Mouse (Mus musculus) cerebellum, adult 18-20 months (tissue): ENCODE measurements around the gene Gfi1.
A peak's percentile ranks its signal among the peaks of the same experiment; 100 is the strongest.

ENCODE experiments used
- DNase-seq, 2 experiments: peaks; one replicate each; pipeline ENCODE4 v3.0.0; 2021

Gfi1 gene

GRCm38 (mm10) chr5:107722661-107723532 is 2.9 kb downstream of the Gfi1 start:
- peak in 1 of 2 experiments; percentile 20 for DNase-seq

GRCm38 (mm10) chr5:107721638-107722011 is 4.2 kb downstream of the Gfi1 start:
- peak in 1 of 2 experiments; percentile 9 for DNase-seq

GRCm38 (mm10) chr5:107720991-107721637 is 4.7 kb downstream of the Gfi1 start:
- peak in 1 of 2 experiments; percentile 4 for DNase-seq

- no peak for DNase-seq
Measured at GRCm38 (mm10) chr5:107720511-107720910, 5.3 kb downstream of the Gfi1 start.

GRCm38 (mm10) chr5:107719786-107720185 is 6.0 kb downstream of the Gfi1 start:
- no peak for DNase-seq

- DNase-seq: no peak
Measured at GRCm38 (mm10) chr5:107719209-107719608, 6.6 kb downstream of the Gfi1 start.

- DNase-seq: no peak
Measured at GRCm38 (mm10) chr5:107717871-107718361, 7.9 kb downstream of the Gfi1 start.

- DNase-seq: no peak
Measured at GRCm38 (mm10) chr5:107711689-107712088, 14.1 kb downstream of the Gfi1 start.

GRCm38 (mm10) chr5:107708124-107708797 is 17.6 kb downstream of the Gfi1 start:
- no peak for DNase-seq

GRCm38 (mm10) chr5:107706262-107706661 is 19.6 kb downstream of the Gfi1 start:
- no peak for DNase-seq

- no peak for DNase-seq
Measured at GRCm38 (mm10) chr5:107705756-107706155, 20.1 kb downstream of the Gfi1 start.

GRCm38 (mm10) chr5:107703207-107703763 is 22.6 kb downstream of the Gfi1 start:
- DNase-seq: no peak

- DNase-seq: no peak
Measured at GRCm38 (mm10) chr5:107701658-107702057, 24.2 kb downstream of the Gfi1 start.

- no peak for DNase-seq
Measured at GRCm38 (mm10) chr5:107700873-107701272, 25.0 kb downstream of the Gfi1 start.

GRCm38 (mm10) chr5:107698888-107699287 is 26.9 kb downstream of the Gfi1 start:
- no peak for DNase-seq

- no peak for DNase-seq
Measured at GRCm38 (mm10) chr5:107695019-107695418, 30.8 kb downstream of the Gfi1 start.

- peak; percentile 10 to 26 for DNase-seq
Measured at GRCm38 (mm10) chr5:107688499-107688866, 37.4 kb downstream of the Gfi1 start.

GRCm38 (mm10) chr5:107687592-107688498 is 38.0 kb downstream of the Gfi1 start:
- peak; percentile 30 to 57 for DNase-seq

GRCm38 (mm10) chr5:107687161-107687560 is 38.7 kb downstream of the Gfi1 start:
- DNase-seq: no peak

- DNase-seq: no peak
Measured at GRCm38 (mm10) chr5:107684380-107684779, 41.5 kb downstream of the Gfi1 start.

- no peak for DNase-seq
Measured at GRCm38 (mm10) chr5:107681300-107681699, 44.5 kb downstream of the Gfi1 start.

- DNase-seq: no peak
Measured at GRCm38 (mm10) chr5:107678392-107678791, 47.4 kb downstream of the Gfi1 start.
